Mouse (Mus musculus): Measurements from ENCODE around the gene Hsd17b14. TPM values are rescaled to one million over a fixed set of nuclear protein-coding genes. Genes with fewer than 3 reads are reported as not detected.

Gene Hsd17b14
- polyA plus RNA-seq, 1 experiment from 2014 or later: 1.4 TPM

GRCm38 (mm10) chr7:45567780-45568516, 13.3 kb downstream of the Hsd17b14 start:
- ATAC-seq: peak; percentile 96
- Histone ChIP-seq H3K4me1 (ENCODE audit: insufficient read depth, low read depth, low read length) (peaks cover 14% of the 10 kb centered on the region), H3K9me3 (ENCODE audit: low read length) (no peaks in the 10 kb centered on the region), H3K27me3 (replicated peaks; ENCODE audit: insufficient read depth, low read length) (no peaks in the 10 kb centered on the region), H3K4me2 (replicated peaks; ENCODE audit: low read depth, low read length) (peak overlapping the region; percentile 62), H3K27ac (ENCODE audit: low read length) (peak overlapping the region; percentile 94), H3K4me3 (ENCODE audit: low read depth, low read length) (peak overlapping the region; percentile 30), H3K36me3 (ENCODE audit: insufficient read depth, low read length) (no peaks in the 10 kb centered on the region), H3K9ac (replicated peaks; ENCODE audit: low read depth) (peak overlapping the region; percentile 32; the same call in 1 of the 2 replicates)
- WGBS: 3% methylated on average over 24 of the region's 24 CpGs
- peak; percentile 98 for DNase-seq (ENCODE audit: low spot score)
- TF ChIP-seq EP300 (IDR thresholded peaks at IDR 0.05) (peak; percentile 78), CTCF (IDR thresholded peaks at IDR 0.05) (peak; percentile 18)

GRCm38 (mm10) chr7:45568601-45569473, 14.1 kb downstream of the Hsd17b14 start:
- Histone ChIP-seq H3K4me3 (ENCODE audit: low read depth, low read length) (peak overlapping the region; percentile 30; the same call in 1 of the 2 replicates), H3K27ac (ENCODE audit: low read length) (peak overlapping the region; percentile 94), H3K4me1 (ENCODE audit: insufficient read depth, low read depth, low read length) (peaks cover 14% of the 10 kb centered on the region), H3K9ac (replicated peaks; ENCODE audit: low read depth) (no peak overlapping the region), H3K4me2 (replicated peaks; ENCODE audit: low read depth, low read length) (peak overlapping the region; percentile 62), H3K9me3 (ENCODE audit: low read length) (no peaks in the 10 kb centered on the region), H3K36me3 (ENCODE audit: insufficient read depth, low read length) (no peaks in the 10 kb centered on the region), H3K27me3 (replicated peaks; ENCODE audit: insufficient read depth, low read length) (no peaks in the 10 kb centered on the region)
- peak; percentile 41 for ATAC-seq
- WGBS: 73% methylated on average over 10 of the region's 10 CpGs
- TF ChIP-seq EP300 (IDR thresholded peaks at IDR 0.05) (no peak; the same call in 1 of the 2 replicates), CTCF (IDR thresholded peaks at IDR 0.05) (no peak)
- DNase-seq (ENCODE audit: low spot score): peak; percentile 82

GRCm38 (mm10) chr7:45570103-45570741, 15.5 kb downstream of the Hsd17b14 start, which contains the start of gene Bcat2:
Gene Bcat2 (plus strand): TSS chr7:45570153.
- H3K36me3 ChIP-seq (ENCODE audit: insufficient read depth, low read length): no peaks in the 10 kb centered on the region
- TF ChIP-seq EP300 (IDR thresholded peaks at IDR 0.05): no peak
- TF ChIP-seq CTCF (IDR thresholded peaks at IDR 0.05): peak; percentile 4; the same call in 1 of the 2 replicates
- H3K4me3 ChIP-seq (ENCODE audit: low read depth, low read length): peak within 1 kb of the TSS; percentile 67
- H3K9ac ChIP-seq (replicated peaks; ENCODE audit: low read depth): peak within 1 kb of the TSS; percentile 62
- DNase-seq (ENCODE audit: low spot score) (peak; percentile 87), ATAC-seq (peak; percentile 62)
- H3K9me3 ChIP-seq (ENCODE audit: low read length): no peaks in the 10 kb centered on the region
- no peaks in the 10 kb centered on the region for H3K27me3 ChIP-seq (replicated peaks; ENCODE audit: insufficient read depth, low read length)
- peak within 1 kb of the TSS; percentile 85 for H3K4me2 ChIP-seq (replicated peaks; ENCODE audit: low read depth, low read length)
- peaks cover 14% of the 10 kb centered on the region for H3K4me1 ChIP-seq (ENCODE audit: insufficient read depth, low read depth, low read length)
- peak within 1 kb of the TSS; percentile 94 for H3K27ac ChIP-seq (ENCODE audit: low read length)
- under 1% methylated on average over 40 of the region's 42 CpGs for WGBS

GRCm38 (mm10) chr7:45571966-45572365, 17.3 kb downstream of the Hsd17b14 start:
- H3K4me3 ChIP-seq (ENCODE audit: low read depth, low read length): no peak overlapping the region
- H3K4me2 ChIP-seq (replicated peaks; ENCODE audit: low read depth, low read length): no peak overlapping the region
- no peak overlapping the region for H3K27ac ChIP-seq (ENCODE audit: low read length)
- no peaks in the 10 kb centered on the region for H3K9me3 ChIP-seq (ENCODE audit: low read length)
- no peaks in the 10 kb centered on the region for H3K27me3 ChIP-seq (replicated peaks; ENCODE audit: insufficient read depth, low read length)
- H3K4me1 ChIP-seq (ENCODE audit: insufficient read depth, low read depth, low read length): peaks cover 14% of the 10 kb centered on the region
- ATAC-seq (no peak), DNase-seq (ENCODE audit: low spot score) (no peak)
- 31% methylated on average over 1 of the region's 1 CpGs for WGBS
- H3K36me3 ChIP-seq (ENCODE audit: insufficient read depth, low read length): peaks cover 5% of the 10 kb centered on the region; the same call in 1 of the 2 replicates
- no peak overlapping the region for H3K9ac ChIP-seq (replicated peaks; ENCODE audit: low read depth)
- TF ChIP-seq EP300 (IDR thresholded peaks at IDR 0.05): no peak
- TF ChIP-seq CTCF (IDR thresholded peaks at IDR 0.05): no peak

GRCm38 (mm10) chr7:45573954-45574353, 19.3 kb downstream of the Hsd17b14 start:
- 61% methylated on average over 8 of the region's 8 CpGs for WGBS
- DNase-seq (ENCODE audit: low spot score) (no peak), ATAC-seq (no peak)
- TF ChIP-seq CTCF (IDR thresholded peaks at IDR 0.05): no peak
- TF ChIP-seq EP300 (IDR thresholded peaks at IDR 0.05): no peak
- Histone ChIP-seq H3K9me3 (ENCODE audit: low read length) (no peaks in the 10 kb centered on the region), H3K4me1 (ENCODE audit: insufficient read depth, low read depth, low read length) (peaks cover 11% of the 10 kb centered on the region), H3K27me3 (replicated peaks; ENCODE audit: insufficient read depth, low read length) (no peaks in the 10 kb centered on the region), H3K4me2 (replicated peaks; ENCODE audit: low read depth, low read length) (no peak overlapping the region), H3K36me3 (ENCODE audit: insufficient read depth, low read length) (peaks cover 5% of the 10 kb centered on the region; the same call in 1 of the 2 replicates), H3K9ac (replicated peaks; ENCODE audit: low read depth) (no peak overlapping the region), H3K27ac (ENCODE audit: low read length) (no peak overlapping the region), H3K4me3 (ENCODE audit: low read depth, low read length) (no peak overlapping the region)
